Mouse (Mus musculus) urinary bladder, postnatal 25 days (tissue): ENCODE measurements around the gene Ccl1.

Experiments
- DNase-seq: peaks from one replicate; pipeline ENCODE4 v3.0.0; 2022; ENCODE audit warnings: low spot score

Gene Ccl1

GRCm38 (mm10) chr11:82305590-82305989, at the start of gene Ccl1:
Gene Ccl1, minus strand, starts transcription at chr11:82305690.
- DNase-seq, result no peak

DNA sequence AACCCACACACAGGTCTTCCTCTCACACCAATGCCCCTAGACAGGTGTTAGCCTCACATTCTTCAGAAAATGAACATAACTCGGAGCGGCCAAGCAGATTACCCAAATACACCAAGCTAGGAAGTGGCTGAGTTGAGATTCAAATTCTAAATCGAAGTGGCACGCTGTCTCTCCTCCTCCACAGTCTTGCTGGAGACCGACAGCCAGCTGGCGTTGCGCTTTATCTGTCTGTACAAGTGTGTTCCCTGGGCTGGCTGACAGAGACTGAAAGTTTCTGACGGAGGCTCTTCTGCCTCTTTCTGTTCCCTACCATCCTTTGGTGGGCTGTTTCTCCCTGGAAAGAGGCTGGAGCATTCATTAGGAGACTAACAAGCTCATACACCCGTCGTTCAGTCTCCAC, 45.5 kb upstream of the Ccl1 start:
- DNase-seq, result no peak

DNA sequence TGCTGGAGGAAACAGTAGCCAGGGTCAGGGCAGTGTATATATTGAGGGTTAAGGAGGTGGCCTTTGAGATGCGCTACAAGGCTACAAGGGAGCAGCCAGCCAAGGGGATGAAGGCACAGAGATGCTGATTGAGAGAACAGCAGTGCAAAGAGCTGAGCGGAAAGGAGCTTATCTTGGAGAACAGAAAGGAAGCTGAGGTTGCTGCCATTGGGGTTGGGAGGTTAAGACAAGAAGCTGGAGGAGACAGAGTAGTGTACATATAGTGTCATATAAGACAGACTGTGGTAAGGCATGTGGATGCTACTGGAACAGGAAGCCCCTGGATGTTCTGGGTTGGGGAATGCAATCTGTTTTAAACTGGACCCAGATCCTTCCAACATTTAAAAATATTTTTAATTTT, 35.4 kb upstream of the Ccl1 start:
- DNase-seq, result no peak

GRCm38 (mm10) chr11:82340416-82340815, 34.9 kb upstream of the Ccl1 start:
- DNase-seq, result no peak

- no peak for DNase-seq
These were observed 34.5 kb upstream of the Ccl1 start for GRCm38 (mm10) chr11:82339921-82340401.

DNA sequence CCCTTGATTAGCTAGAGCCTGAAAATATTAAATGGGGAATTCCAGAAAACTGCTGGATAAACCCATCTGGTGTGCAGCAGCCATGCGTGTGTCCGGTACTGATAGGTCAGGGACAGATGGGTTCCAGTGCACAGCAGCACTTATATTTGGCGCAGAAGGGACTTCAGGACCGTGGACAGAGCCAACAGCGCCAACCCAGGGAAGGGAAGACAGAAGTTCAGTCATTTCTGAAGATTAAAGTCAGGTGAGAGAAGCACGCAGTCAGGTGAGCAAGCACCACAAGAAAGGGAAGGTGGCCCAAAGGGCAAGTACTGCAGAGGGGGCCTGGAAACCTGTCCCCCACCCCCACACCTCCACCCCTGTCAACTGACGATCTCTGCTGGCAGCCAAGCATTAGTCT, 7.7 kb upstream of the Ccl1 start:
- no peak for DNase-seq

DNA sequence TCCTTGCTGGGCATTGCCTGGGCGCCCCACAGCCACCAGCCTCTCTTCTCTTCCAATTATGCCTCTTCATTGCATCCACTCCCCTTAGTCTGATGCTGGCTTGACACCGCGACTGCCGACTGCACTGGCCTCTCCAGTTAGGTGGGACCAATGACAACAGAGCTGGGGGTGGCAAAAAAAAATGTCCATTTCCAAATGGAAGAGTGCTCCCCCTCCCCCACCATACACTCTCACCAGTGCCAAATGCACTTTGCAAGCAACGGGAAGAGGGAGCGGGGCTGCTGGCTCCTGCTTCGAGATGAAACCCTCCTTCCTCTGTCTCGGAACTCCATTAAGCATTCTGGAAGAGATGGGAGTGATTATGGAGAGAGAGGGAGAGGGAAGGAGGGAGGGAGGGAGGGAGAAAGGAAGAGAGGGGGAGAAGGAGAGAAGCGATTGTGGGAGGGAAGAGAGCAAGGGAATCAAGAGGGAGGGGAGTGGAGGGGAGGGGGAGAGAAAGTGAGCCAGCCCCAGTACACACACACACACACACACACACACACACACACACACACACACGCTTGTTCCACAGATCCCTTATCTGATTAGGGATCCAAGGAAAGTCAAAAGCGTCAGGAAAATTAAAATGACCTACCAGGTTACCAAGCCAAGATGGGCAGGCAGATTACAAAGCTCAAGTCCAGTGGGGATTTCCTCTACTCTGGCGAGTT, 5.0 kb upstream of the Ccl1 start:
- DNase-seq, result no peak

GRCm38 (mm10) chr11:82297895-82298294, 7.6 kb downstream of the Ccl1 start:
- no peak for DNase-seq

- no peak for DNase-seq
These were observed 14.6 kb downstream of the Ccl1 start for GRCm38 (mm10) chr11:82290841-82291240.

GRCm38 (mm10) chr11:82274149-82274812, 31.2 kb downstream of the Ccl1 start:
- no peak for DNase-seq

GRCm38 (mm10) chr11:82259131-82259530, 46.4 kb downstream of the Ccl1 start:
- no peak for DNase-seq

DNA sequence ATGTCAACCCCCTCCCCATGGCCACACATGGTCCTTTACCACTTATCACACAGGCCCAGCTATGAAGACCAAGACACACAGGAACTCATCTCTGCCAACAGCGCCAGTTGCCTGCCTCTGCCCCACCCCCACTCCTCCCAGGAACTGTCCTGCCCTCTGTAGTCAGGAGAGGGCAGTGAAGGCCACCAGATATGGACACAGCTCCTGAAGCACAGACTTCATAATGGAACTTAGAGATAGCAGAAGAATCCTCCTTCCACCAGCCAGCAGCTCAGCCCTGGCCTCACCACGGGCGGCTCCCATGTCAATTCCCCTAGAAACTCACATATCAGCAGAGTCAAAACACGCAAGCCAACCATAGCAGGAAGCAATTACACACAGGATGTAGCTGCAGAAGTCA, 49.9 kb downstream of the Ccl1 start:
- DNase-seq, result no peak

- no peak for DNase-seq
These were observed 52.1 kb downstream of the Ccl1 start for GRCm38 (mm10) chr11:82253421-82253820.

DNA sequence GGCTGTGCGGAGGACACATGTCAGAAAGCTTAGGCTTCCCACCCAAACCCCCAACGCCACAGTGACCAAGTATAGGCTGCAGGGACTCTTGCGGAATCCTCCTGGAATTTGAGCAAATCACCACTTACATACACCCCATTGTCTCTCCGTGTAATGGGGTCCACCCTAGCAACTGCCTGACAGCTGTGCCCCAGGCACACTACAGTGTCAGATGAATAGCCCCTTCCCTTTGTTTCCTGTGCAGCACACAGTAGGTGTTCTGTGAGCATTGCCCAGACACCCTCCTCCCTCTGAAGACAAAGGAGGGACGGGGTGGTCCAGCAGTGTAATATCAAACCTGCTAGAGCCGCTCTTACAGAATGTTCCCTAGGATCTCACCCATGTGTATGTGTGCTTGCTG, 54.2 kb downstream of the Ccl1 start:
- DNase-seq, result no peak

DNA sequence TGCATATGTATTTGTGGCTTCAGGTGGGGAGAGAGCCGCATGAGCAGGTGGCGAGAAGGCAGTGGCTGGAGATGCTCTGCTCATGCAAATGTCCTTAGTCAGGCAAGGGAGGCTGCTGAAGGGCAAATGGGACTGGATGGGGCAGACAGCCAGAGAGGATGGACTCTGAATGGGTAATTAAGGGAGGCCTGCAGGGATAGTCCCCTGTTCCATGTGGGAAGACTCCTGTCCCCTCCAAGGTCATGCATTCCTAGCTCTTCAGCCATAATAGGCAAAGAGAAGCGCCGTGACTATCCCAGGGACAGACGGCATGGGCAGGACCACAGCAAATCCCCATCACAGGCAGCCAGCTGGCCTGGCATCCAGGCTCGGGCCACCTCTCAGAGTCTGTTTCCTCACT, 55.5 kb downstream of the Ccl1 start:
- DNase-seq, result no peak

- DNase-seq, result no peak
These were observed 68.1 kb downstream of the Ccl1 start for GRCm38 (mm10) chr11:82237439-82237838.

GRCm38 (mm10) chr11:82235551-82236207, 69.8 kb downstream of the Ccl1 start:
- DNase-seq, result peak; percentile 8

DNA sequence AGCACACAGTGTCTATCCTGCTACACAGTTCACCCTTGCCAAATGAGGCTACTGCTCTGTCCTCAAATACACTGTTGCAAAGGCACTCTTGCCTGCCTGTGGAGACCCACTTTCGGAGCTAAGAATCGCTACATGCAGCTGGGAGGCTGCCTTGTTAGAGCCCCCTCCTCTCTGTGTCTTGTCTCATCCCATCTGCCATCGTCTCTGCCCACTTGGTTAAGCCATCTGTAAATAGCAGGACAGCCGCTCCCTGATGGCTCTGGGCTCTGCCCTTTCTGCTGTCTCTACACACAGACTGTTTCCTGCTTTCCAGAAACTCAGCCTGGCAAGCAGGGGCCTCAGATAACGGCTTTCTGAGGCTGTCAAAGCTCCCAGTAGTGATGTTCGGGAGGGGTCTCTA, 71.5 kb downstream of the Ccl1 start:
- DNase-seq, result no peak

GRCm38 (mm10) chr11:82226976-82227375, 78.5 kb downstream of the Ccl1 start:
- no peak for DNase-seq

GRCm38 (mm10) chr11:82225936-82226335, 79.6 kb downstream of the Ccl1 start:
- no peak for DNase-seq

- no peak for DNase-seq
These were observed 89.0 kb downstream of the Ccl1 start for GRCm38 (mm10) chr11:82216531-82216930.

GRCm38 (mm10) chr11:82214405-82214804, 91.1 kb downstream of the Ccl1 start:
- DNase-seq, result no peak

DNA sequence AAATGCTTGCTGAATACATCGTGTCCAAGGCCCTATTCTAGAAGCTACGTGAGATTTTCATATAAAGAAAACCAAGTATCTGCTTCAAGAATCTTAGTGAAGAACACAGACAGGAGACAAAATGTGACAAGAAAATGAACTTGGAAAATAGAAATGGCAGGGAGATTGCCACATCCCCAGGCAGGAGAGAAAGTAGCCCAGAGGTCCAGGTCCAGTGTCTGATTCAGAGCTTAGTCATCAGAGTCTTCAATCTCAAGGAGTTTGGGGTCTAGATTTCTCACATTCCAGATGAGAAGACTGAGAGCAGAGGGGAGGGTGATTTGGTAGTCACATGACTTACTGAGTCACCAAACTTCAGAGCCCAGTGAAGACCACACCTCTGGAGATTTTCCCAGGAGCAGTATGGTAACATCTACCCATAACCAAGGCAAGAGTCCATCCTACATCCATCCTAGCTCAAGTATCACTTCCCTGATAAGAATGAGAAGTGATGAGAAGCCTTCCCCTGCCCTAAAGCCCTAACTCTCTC, 98.5 kb downstream of the Ccl1 start:
- no peak for DNase-seq
